Mouse (Mus musculus) brain, embryonic 14.5 days (tissue): ENCODE results near the gene Gm42715.

Experiments
- CTCF ChIP-seq: fragments of 200-500 bp; IDR thresholded peaks from 2 replicates; pipeline ENCODE4 v1.5.1; 2012; ENCODE audit warnings: inconsistent platforms, mild to moderate bottlenecking, moderate library complexity, borderline replicate concordance; ENCODE audit not compliant: insufficient read depth, insufficient read length; ENCODE audit errors: extremely low read depth
- POLR2A ChIP-seq: fragments of 200-500 bp; IDR thresholded peaks from 2 replicates; pipeline ENCODE4 v1.6.1; 2012; ENCODE audit warnings: mild to moderate bottlenecking, inconsistent platforms, borderline replicate concordance; ENCODE audit not compliant: poor library complexity, insufficient read depth, insufficient read length, severe bottlenecking; ENCODE audit errors: extremely low read depth

DNA sequence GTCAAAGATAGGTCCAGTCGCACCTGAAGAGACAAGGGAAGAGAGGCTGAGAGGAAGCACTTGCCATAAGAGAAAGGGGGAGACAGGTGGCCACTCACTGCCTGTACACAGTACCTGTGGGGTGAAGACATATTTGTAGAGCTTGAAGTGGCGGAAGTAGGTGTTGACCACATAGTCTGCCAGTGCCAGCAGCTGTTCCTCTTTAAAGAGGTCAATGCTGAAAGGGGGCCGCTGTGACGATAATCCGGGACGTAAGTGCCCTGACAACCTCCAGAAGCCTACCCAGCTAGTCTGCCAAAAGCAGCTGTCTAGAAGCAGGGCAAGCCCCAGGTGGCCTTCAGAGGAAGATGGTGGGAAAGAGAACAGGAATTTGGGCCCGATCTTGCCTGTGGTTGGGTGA is 65.6 kb downstream of the Gm42715 start:
- TF ChIP-seq CTCF: no peak
- TF ChIP-seq POLR2A: no peak
